Mouse (Mus musculus) layer of hippocampus, adult 2 months (tissue): Measurements from ENCODE around the gene Slc25a20. TPM values are rescaled to one million over a fixed set of nuclear protein-coding genes. Genes with fewer than 3 reads are reported as not detected.

ENCODE experiments used
- DNase-seq, 2 experiments: peaks; one replicate each; pipeline ENCODE4 v3.0.0; 2022; ENCODE audit warnings: low spot score in 2 of 2
- H3K27ac ChIP-seq: fragments of 200-600 bp; 2 replicates; pipeline ENCODE4 v1.8.1; 2022
- H3K4me3 ChIP-seq: fragments of 200-600 bp; 2 replicates; pipeline ENCODE4 v1.8.1; 2022; ENCODE audit warnings: mild to moderate bottlenecking
- CTCF ChIP-seq: fragments of 200-600 bp; conservative IDR thresholded peaks from 2 replicates; pipeline ENCODE4 v1.8.1; 2022; ENCODE audit warnings: antibody characterized with exemption, mild to moderate bottlenecking, moderate library complexity
- microRNA-seq, 2 experiments: library from miRNA; unstranded; fragments of <30 nt; microRNA quantifications; one replicate each; pipeline ENCODE4 v1.2.0; 2021
- total RNA-seq, 2 experiments: library from RNA; stranded (reverse); gene quantifications; 2 replicates each; pipeline ENCODE4 v1.2.3; 2021

Slc25a20 gene
- total RNA-seq, 2 experiments from 2014 or later, result 14.4 to 14.8 TPM

GRCm38 (mm10) chr9:108726116-108726515, 64.2 kb downstream of the Slc25a20 start:
- Histone ChIP-seq H3K4me3 (no peak overlapping the region), H3K27ac (no peak overlapping the region)
- no peak for TF ChIP-seq CTCF
- peak in 1 of 2 experiments; percentile 37 for DNase-seq

GRCm38 (mm10) chr9:108729050-108729449, 67.2 kb downstream of the Slc25a20 start:
- TF ChIP-seq CTCF, result peak; percentile 65
- H3K4me3 ChIP-seq, result no peak overlapping the region
- no peak for DNase-seq
- no peak overlapping the region for H3K27ac ChIP-seq

- Histone ChIP-seq H3K4me3 (no peak overlapping the region), H3K27ac (no peak overlapping the region)
- DNase-seq, result no peak
- peak; percentile 42 for TF ChIP-seq CTCF
Observed at GRCm38 (mm10) chr9:108732462-108732861, 70.6 kb downstream of the Slc25a20 start.

Small RNA genes lying within 50 kb of the gene (microRNA-seq; reads per million reads assigned to microRNA genes)
- gene Gm26298, result 0 reads per million in 2 experiments

Other genes with a start within 250 kb of the Slc25a20 start
- gene Ccdc36, start 233.6 kb upstream of the Slc25a20 start, total RNA-seq, result under 1 TPM in 1 of 2 experiments, not detected in 1; 0.15 TPM
- gene BC048562, start 225.6 kb upstream of the Slc25a20 start, total RNA-seq, result not detected
- gene Ccdc71, start 201.6 kb upstream of the Slc25a20 start, total RNA-seq, result 10 to 100 TPM; 36.7 to 40.6 TPM
- gene Klhdc8b, start 200.5 kb upstream of the Slc25a20 start, total RNA-seq, result 10 to 100 TPM; 16.7 to 19.6 TPM
- 10 to 100 TPM; 29.3 to 30.7 TPM for gene Lamb2, start 182.4 kb upstream of the Slc25a20 start, total RNA-seq
- 100 to 1,000 TPM; 154 TPM for gene Usp19, start 171.5 kb upstream of the Slc25a20 start, total RNA-seq
- 10 to 100 TPM; 74.9 to 79.8 TPM for gene Qars, start 154.4 kb upstream of the Slc25a20 start, total RNA-seq
- 100 to 1,000 TPM; 161 TPM for gene Qrich1, start 145.3 kb upstream of the Slc25a20 start, total RNA-seq
- gene Impdh2, start 101.8 kb upstream of the Slc25a20 start, total RNA-seq, result 10 to 100 TPM; 61.3 to 63.7 TPM
- 10 to 100 TPM; 60.8 to 73.3 TPM for gene Ndufaf3, start 94.7 kb upstream of the Slc25a20 start, total RNA-seq
- gene Dalrd3, start 92.2 kb upstream of the Slc25a20 start, total RNA-seq, result 100 to 1,000 TPM; 110 to 111 TPM
- 100 to 1,000 TPM; 119 to 129 TPM for gene Wdr6, start 83.3 kb upstream of the Slc25a20 start, total RNA-seq
- gene P4htm, start 64.4 kb upstream of the Slc25a20 start, total RNA-seq, result 100 to 1,000 TPM; 101 to 104 TPM
- 10 to 100 TPM; 50.2 to 57.3 TPM for gene Arih2, start 12.7 kb upstream of the Slc25a20 start, total RNA-seq
- gene Prkar2a, start 27.2 kb downstream of the Slc25a20 start, total RNA-seq, result 10 to 100 TPM; 43.4 to 45.5 TPM
- gene Ip6k2, start 121.7 kb downstream of the Slc25a20 start, total RNA-seq, result 100 to 1,000 TPM; 249 to 251 TPM
- gene Nckipsd, start 146.3 kb downstream of the Slc25a20 start, total RNA-seq, result 10 to 100 TPM; 68.8 to 71.3 TPM
- 10 to 100 TPM; 66.4 to 79.6 TPM for gene Celsr3, start 164.2 kb downstream of the Slc25a20 start, total RNA-seq
- gene Slc26a6, start 191.2 kb downstream of the Slc25a20 start, total RNA-seq, result 10 to 100 TPM; 16.6 to 22.3 TPM